Mouse (Mus musculus): Measurements from ENCODE around the gene Wsb1.

Gene Wsb1

DNA sequence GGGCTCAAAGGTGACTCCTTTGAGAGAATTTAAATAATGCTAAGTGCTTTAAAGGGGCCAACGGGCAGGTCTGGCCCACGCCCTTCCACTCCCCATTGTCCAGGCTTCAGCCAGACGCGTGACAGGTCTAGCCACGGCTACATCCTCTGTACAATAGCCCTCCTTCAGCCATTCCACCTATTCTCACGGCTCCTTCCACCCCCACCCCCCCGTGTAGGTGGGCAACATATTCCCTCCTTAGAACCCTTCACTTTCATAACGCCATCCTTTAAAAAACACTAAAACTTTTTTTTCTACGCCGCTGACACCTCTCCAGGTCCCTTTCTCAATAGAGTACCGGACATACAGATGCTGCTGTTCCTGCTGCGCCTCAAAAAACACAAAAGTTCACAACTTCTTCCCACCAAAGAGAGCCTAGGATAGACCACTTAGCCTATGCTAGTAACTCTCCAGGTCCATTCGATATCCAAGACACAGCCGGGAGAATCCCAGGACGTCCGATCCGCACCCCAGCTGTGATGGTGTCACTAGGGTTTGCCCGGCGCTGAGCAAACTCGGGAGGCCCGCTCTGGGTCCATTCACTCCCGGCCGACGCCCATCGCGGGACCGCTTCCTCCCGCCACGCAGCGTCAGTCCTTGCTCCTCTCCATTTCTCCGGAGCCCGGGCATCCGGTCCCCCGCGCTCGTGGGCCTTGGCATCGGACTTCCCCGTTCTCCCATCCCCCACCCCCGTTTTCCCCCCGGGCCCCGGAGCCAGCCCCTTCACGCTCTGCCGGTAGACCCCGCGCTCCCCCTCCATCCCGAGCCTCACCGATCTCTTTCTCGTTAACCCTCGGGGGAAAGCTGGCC, 705 bp downstream of the Wsb1 start:
- H3K27me3 ChIP-seq (ENCODE audit: insufficient read depth, low read length), result peaks cover 16% of the 10 kb centered on the region
- TF ChIP-seq CTCF (conservative IDR thresholded peaks at IDR 0.05; ENCODE audit: low read length), result no peak
- peaks cover 35% of the 10 kb centered on the region for H3K36me3 ChIP-seq (ENCODE audit: insufficient read depth, low read length)
- peaks cover 48% of the 10 kb centered on the region for H3K4me1 ChIP-seq (replicated peaks; ENCODE audit: low read depth, low read length)
- H3K9me3 ChIP-seq (ENCODE audit: low read length), result no peaks in the 10 kb centered on the region
- peak overlapping the region; percentile 96 for H3K4me3 ChIP-seq (replicated peaks; ENCODE audit: low read length)

DNA sequence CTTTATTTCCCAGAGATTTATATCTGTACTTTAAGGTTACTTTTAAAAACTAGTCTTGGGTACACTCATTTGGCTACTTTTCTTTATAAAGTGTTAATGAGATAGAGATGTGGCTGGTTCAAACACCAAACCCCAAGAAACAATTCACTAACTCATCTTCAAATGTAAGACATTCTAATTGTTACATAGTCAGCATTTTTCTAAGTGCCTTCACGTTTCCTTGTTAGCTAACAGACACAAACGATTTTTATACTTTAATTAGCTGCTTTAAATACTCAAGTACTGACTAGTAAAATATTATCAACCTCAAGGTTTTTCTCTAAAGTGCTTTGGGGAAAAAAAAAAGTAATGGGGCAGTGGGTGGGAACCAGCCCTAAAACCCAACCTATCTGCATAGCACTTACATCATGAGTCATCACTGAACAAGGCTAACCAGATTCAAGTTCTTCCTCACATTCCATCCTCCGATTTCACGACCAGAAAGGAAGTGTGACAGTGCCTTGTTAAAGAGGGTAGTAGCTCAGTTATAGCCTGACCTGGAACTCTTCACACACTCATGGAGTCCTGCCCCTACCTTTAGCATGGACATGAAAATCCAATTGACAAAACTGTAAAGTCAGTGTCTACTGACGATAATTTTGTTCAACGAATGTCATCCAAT, 1.5 kb downstream of the Wsb1 start:
- peaks cover 46% of the 10 kb centered on the region for H3K4me1 ChIP-seq (replicated peaks; ENCODE audit: low read depth, low read length)
- peak overlapping the region; percentile 96 for H3K4me3 ChIP-seq (replicated peaks; ENCODE audit: low read length)
- TF ChIP-seq NANOG (IDR thresholded peaks at IDR 0.05; ENCODE audit: borderline replicate concordance, low read length) (no peak), CTCF (conservative IDR thresholded peaks at IDR 0.05; ENCODE audit: low read length) (no peak), POU5F1 (IDR thresholded peaks at IDR 0.05; ENCODE audit: borderline replicate concordance, low read length) (no peak)

DNA sequence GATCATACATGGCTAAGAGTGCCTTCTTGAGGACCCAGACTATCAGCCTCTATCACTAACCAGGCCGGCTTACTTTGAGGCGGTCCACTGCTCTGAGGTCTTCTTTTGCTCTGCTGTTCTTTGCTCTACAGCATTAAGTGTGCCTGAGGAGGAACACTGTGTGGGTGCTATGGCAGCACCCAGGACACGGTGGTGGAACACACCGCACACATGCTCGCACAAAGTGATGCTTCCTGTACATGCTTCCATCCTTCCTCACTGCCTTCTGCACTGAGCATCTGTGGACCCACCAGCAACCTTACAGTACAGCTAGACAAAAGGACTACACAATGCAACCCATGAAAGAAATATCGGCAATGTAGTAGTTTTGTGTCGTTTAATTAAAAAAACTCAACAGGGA, 15.4 kb downstream of the Wsb1 start:
- Histone ChIP-seq H3K27me3 (ENCODE audit: insufficient read depth, low read length) (no peaks in the 10 kb centered on the region), H3K9me3 (ENCODE audit: low read length) (peaks cover 40% of the 10 kb centered on the region), H3K36me3 (ENCODE audit: insufficient read depth, low read length) (peaks cover 67% of the 10 kb centered on the region), H3K4me1 (replicated peaks; ENCODE audit: low read depth, low read length) (no peaks in the 10 kb centered on the region), H3K4me3 (replicated peaks; ENCODE audit: low read length) (no peak overlapping the region)
- TF ChIP-seq NANOG (IDR thresholded peaks at IDR 0.05; ENCODE audit: borderline replicate concordance, low read length) (no peak), CTCF (conservative IDR thresholded peaks at IDR 0.05; ENCODE audit: low read length) (no peak), POU5F1 (IDR thresholded peaks at IDR 0.05; ENCODE audit: borderline replicate concordance, low read length) (no peak)

More for the DNA sequence above, 1.5 kb downstream of the Wsb1 start:
- peaks cover 42% of the 10 kb centered on the region for H3K36me3 ChIP-seq (ENCODE audit: insufficient read depth, low read length)
- H3K27me3 ChIP-seq (ENCODE audit: insufficient read depth, low read length), result peaks cover 16% of the 10 kb centered on the region
- H3K9me3 ChIP-seq (ENCODE audit: low read length), result no peaks in the 10 kb centered on the region

DNA sequence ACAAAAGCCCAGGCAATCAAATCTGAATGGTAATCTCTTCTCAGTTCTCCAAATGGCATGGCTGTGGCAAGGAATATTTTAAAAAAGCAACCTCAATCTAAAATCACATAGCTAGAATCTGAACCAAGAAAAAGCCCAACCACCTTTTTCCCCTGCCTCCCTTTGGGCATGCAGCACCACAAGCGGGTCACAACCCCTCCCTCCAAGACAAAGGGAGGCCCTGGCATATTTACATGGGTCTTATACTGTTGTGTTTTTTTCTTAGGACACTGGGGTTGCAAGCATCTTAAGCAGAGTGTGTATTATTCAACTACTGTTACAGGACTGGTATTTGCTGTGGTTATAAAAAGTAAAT, 16.1 kb downstream of the Wsb1 start:
- no peaks in the 10 kb centered on the region for H3K27me3 ChIP-seq (ENCODE audit: insufficient read depth, low read length)
- no peak overlapping the region for H3K4me3 ChIP-seq (replicated peaks; ENCODE audit: low read length)
- TF ChIP-seq POU5F1 (IDR thresholded peaks at IDR 0.05; ENCODE audit: borderline replicate concordance, low read length) (no peak), NANOG (IDR thresholded peaks at IDR 0.05; ENCODE audit: borderline replicate concordance, low read length) (no peak), CTCF (conservative IDR thresholded peaks at IDR 0.05; ENCODE audit: low read length) (no peak)
- H3K36me3 ChIP-seq (ENCODE audit: insufficient read depth, low read length), result peaks cover 62% of the 10 kb centered on the region
- peaks cover 40% of the 10 kb centered on the region for H3K9me3 ChIP-seq (ENCODE audit: low read length)
- H3K4me1 ChIP-seq (replicated peaks; ENCODE audit: low read depth, low read length), result no peaks in the 10 kb centered on the region

DNA sequence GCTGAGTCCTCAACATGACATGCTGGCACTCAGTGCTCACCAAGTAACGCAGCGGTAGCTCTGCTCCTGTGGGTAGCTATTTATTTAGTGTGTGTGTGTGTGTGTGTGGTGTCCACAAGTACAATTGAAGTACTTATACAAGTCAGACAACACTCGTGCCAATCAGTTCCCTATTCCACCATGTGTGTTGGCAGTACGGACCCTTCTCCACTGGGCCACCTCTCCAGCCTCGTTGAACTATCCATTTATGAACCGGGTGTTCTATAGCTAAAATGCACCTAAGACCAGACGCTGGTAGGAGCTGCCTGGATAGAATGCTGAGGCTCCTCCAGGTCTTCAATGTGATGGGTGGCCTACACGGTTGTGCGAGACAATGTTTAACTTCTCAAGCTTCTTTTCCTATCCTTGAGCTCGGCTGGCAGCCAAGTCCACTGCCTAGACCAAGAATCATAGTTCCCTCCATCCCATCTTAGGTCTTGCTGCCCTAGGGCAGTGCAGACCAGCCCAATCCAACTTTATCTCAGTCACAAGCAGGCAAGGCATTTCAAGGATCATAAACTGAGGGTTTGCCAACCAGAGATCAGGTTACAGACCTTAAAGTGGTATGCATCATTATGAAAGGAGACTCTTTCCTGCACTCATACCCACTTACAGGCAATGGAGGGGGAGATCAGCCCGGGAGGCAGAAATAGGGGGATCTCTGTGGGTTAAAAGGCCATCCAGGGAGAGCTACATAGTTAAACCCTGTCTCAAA, 16.6 kb downstream of the Wsb1 start:
- Histone ChIP-seq H3K9me3 (ENCODE audit: low read length) (peaks cover 40% of the 10 kb centered on the region), H3K27me3 (ENCODE audit: insufficient read depth, low read length) (no peaks in the 10 kb centered on the region), H3K36me3 (ENCODE audit: insufficient read depth, low read length) (peaks cover 57% of the 10 kb centered on the region), H3K4me1 (replicated peaks; ENCODE audit: low read depth, low read length) (no peaks in the 10 kb centered on the region), H3K4me3 (replicated peaks; ENCODE audit: low read length) (no peak overlapping the region)
- no peak for TF ChIP-seq CTCF (conservative IDR thresholded peaks at IDR 0.05; ENCODE audit: low read length)
- no peak for TF ChIP-seq NANOG (IDR thresholded peaks at IDR 0.05; ENCODE audit: borderline replicate concordance, low read length)
- TF ChIP-seq POU5F1 (IDR thresholded peaks at IDR 0.05; ENCODE audit: borderline replicate concordance, low read length), result no peak

DNA sequence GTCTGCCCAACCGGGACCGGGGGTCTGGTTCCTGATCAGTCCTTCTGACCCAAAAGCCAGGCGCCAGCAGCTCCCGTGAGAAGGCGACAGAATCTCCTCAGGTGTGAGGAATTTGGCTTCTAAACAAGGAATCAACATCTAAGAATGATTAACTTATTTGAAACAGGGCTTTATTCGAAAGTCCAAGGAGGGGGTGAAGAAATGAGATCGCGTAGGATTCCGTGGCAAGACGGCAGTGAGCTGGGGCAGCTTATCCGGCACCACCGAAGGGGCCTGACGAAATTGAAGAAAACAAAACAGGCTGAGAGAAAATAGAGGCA, 24.3 kb downstream of the Wsb1 start:
- Histone ChIP-seq H3K4me3 (replicated peaks; ENCODE audit: low read length) (no peak overlapping the region), H3K36me3 (ENCODE audit: insufficient read depth, low read length) (no peaks in the 10 kb centered on the region), H3K4me1 (replicated peaks; ENCODE audit: low read depth, low read length) (peaks cover 2% of the 10 kb centered on the region; the same call in 1 of the 2 replicates)

DNA sequence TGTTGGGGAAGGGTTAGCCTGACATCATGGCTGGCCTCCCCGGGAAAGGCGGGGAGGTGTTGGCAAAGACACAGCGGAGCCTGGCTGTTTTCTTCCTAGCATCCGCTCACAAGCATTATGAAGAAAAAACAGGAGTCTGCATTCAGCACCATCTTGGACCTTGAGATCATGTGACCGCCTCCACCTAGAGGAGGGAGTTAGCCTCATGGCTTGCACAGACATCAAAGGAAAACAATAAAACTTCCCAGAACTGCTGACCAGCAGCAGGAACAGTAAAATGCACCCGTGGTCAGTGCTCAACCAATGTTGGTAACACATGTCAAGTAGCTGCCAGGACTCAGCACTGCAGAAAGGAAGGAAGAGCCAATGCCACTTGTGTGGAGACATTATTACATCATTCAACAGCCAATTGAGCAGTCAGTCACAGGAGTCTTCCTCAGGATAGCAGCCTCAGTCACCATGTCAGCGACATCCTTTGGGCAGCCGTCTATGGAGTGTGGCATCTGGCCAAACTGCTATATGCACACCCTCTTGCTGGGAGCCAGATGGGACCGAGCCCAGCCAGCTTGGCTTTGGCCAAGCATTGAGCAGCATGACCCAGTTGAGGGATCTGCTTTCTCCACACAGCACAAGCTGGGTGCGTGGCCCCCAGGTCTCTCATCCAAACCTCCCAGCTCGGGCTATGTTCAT, 24.8 kb downstream of the Wsb1 start:
- no peaks in the 10 kb centered on the region for H3K27me3 ChIP-seq (ENCODE audit: insufficient read depth, low read length)
- H3K4me3 ChIP-seq (replicated peaks; ENCODE audit: low read length), result no peak overlapping the region
- peaks cover 21% of the 10 kb centered on the region for H3K9me3 ChIP-seq (ENCODE audit: low read length)
- H3K36me3 ChIP-seq (ENCODE audit: insufficient read depth, low read length), result no peaks in the 10 kb centered on the region
- H3K4me1 ChIP-seq (replicated peaks; ENCODE audit: low read depth, low read length), result peaks cover 7% of the 10 kb centered on the region
- no peak for TF ChIP-seq NANOG (IDR thresholded peaks at IDR 0.05; ENCODE audit: borderline replicate concordance, low read length)
- TF ChIP-seq CTCF (conservative IDR thresholded peaks at IDR 0.05; ENCODE audit: low read length), result no peak
- TF ChIP-seq POU5F1 (IDR thresholded peaks at IDR 0.05; ENCODE audit: borderline replicate concordance, low read length), result no peak

More for the DNA sequence above, 24.3 kb downstream of the Wsb1 start:
- no peak for TF ChIP-seq CTCF (conservative IDR thresholded peaks at IDR 0.05; ENCODE audit: low read length)
- TF ChIP-seq NANOG (IDR thresholded peaks at IDR 0.05; ENCODE audit: borderline replicate concordance, low read length), result no peak
- no peak for TF ChIP-seq POU5F1 (IDR thresholded peaks at IDR 0.05; ENCODE audit: borderline replicate concordance, low read length)
- Histone ChIP-seq H3K9me3 (ENCODE audit: low read length) (peaks cover 21% of the 10 kb centered on the region), H3K27me3 (ENCODE audit: insufficient read depth, low read length) (no peaks in the 10 kb centered on the region)

DNA sequence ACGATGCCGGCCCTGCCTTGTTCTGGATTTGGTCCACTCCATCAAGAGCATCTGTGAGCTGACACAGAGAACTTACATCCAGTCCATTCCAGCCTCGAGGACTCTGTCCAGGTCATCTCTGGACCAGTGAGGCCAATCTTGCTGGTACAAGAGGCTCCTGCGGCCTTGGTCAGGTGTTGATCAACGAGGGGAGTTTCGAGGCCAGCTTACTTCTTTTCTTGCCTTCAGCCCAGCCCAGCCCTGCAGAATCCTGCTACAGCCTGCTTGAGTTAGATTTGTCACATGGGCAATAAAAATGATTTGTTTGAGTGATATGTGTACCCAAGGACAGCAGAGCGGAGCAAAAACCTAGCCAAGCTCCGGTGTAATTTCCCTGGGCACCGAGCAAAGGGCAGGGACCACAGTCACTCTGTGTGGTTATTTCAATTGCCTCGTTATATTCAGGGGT, 25.4 kb downstream of the Wsb1 start:
- peaks cover 11% of the 10 kb centered on the region for H3K4me1 ChIP-seq (replicated peaks; ENCODE audit: low read depth, low read length)
- no peaks in the 10 kb centered on the region for H3K27me3 ChIP-seq (ENCODE audit: insufficient read depth, low read length)
- no peak overlapping the region for H3K4me3 ChIP-seq (replicated peaks; ENCODE audit: low read length)
- H3K9me3 ChIP-seq (ENCODE audit: low read length), result peaks cover 21% of the 10 kb centered on the region
- no peaks in the 10 kb centered on the region for H3K36me3 ChIP-seq (ENCODE audit: insufficient read depth, low read length)
- TF ChIP-seq POU5F1 (IDR thresholded peaks at IDR 0.05; ENCODE audit: borderline replicate concordance, low read length) (no peak), NANOG (IDR thresholded peaks at IDR 0.05; ENCODE audit: borderline replicate concordance, low read length) (no peak), CTCF (conservative IDR thresholded peaks at IDR 0.05; ENCODE audit: low read length) (no peak)
